Mouse (Mus musculus): ENCODE data around the gene Myo16. TPM values are rescaled to one million over a fixed set of nuclear protein-coding genes. Genes with fewer than 3 reads are reported as not detected.
A peak's percentile ranks its signal among the peaks of the same experiment; 100 is the strongest.

Myo16 gene
- total RNA-seq, 1 experiment from 2014 or later, result not detected

DNA sequence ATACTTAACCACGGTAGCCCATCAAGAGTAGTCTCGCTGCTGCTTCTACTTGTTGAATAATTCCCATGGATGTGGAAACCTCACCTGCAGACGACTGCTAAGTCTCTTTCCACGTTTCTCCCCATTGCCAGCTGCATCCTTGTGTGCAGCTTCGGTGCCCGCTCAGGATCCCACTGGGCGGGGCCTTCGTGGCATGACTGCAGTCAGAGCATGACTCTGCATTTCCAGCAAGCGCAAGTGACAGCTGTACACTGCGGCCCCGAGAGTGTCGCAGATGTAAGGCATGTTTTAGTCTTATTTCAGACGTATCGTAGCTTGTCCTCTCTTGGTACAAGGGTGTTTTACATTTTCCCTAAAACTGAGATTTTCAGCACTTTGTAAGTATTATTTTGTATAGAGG, 294.8 kb downstream of the Myo16 start:
- ATAC-seq (replicated peaks; ENCODE audit: low read depth, poor library complexity, severe bottlenecking), result peak; percentile 99

DNA sequence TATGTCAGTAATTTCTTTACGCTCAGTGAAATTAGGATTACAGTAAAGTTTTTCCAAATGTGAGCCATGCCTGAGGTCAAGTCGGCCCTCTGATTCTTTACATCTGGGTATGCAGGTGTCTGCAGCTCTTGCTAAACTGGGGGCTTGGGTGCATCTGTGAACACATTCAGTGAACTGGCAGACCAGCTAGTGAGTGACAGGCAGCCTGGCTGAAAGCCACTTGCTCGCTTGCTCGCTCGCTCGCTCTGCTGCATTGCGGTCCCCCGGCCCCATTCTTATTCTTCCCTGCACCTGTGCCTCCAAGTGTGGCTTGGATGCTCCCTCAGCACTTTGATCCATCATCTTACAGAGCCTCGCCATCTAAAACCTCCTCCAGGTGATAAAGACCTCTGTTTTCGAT, 299.3 kb downstream of the Myo16 start:
- ATAC-seq (replicated peaks; ENCODE audit: low read depth, poor library complexity, severe bottlenecking), result no peak

DNA sequence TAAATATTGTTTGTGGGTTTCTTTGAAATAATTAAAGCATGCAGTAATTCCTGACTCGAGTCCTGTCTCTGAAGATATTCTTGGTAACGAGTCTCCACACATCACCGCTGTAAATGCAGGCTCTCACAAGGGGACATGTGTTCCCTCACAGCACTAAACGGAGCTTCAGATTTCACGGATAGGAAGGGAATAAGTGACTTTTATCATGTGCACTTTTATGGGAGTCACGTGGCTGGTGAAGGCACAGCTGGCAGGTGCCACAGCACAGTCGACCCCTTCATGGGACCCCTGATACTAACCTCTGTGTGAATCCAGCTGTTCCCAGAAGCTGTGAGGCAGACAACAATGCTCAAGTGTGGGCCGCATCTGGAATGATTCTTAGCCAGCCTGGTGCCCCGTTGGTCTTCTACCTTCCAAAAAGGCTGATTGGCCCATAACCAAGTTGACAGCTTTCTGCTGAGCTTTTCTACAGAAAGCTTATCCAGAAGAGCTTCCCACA, 304.5 kb downstream of the Myo16 start:
- no peak for ATAC-seq (replicated peaks; ENCODE audit: low read depth, poor library complexity, severe bottlenecking)

GRCm38 (mm10) chr8:10462271-10462670, 308.6 kb downstream of the Myo16 start:
- ATAC-seq (replicated peaks; ENCODE audit: low read depth, poor library complexity, severe bottlenecking), result no peak

DNA sequence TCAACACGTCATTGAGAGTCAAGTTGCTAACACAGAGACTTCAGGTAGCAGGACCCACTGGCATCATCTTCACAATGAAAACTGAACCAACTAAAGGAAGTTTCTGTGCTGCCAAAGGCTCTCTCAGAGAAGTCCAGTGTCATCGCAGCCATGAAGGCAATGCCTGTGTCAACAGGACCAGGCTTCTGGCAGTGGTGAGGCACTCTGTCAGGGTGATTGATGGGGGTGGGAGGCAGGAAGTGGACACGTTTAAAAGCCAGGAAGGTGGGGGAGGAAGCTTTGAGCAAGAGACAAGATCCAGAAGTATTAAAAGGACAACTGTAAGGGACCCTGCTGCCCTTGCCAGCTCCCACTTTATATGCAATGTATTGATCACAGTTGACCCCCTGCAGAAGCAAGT, 314.8 kb downstream of the Myo16 start:
- ATAC-seq (replicated peaks; ENCODE audit: low read depth, poor library complexity, severe bottlenecking), result peak; percentile 39; the same call in 1 of the 2 replicates

DNA sequence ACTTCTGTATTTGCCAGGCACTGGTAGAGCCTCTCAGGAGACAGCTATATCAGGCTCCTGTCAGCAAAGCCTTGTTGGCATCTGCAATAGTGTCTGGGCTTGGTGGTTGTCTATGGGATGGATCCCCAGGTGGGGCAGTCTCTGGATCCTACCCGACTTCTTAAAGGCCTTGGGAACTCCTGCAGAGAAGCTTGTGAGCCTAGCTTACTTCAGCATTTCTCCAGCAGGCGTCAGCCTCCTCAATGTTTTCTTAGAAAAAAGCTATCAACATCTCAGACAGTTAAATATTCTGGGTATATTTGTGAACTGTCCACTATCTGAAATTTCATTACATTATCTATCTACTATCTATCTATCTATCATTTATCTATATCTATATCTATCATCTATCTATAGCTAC, 315.9 kb downstream of the Myo16 start:
- no peak for ATAC-seq (replicated peaks; ENCODE audit: low read depth, poor library complexity, severe bottlenecking)

GRCm38 (mm10) chr8:10470280-10470679, 316.6 kb downstream of the Myo16 start:
- no peak for ATAC-seq (replicated peaks; ENCODE audit: low read depth, poor library complexity, severe bottlenecking)

GRCm38 (mm10) chr8:10472371-10472770, 318.7 kb downstream of the Myo16 start:
- ATAC-seq (replicated peaks; ENCODE audit: low read depth, poor library complexity, severe bottlenecking), result no peak

DNA sequence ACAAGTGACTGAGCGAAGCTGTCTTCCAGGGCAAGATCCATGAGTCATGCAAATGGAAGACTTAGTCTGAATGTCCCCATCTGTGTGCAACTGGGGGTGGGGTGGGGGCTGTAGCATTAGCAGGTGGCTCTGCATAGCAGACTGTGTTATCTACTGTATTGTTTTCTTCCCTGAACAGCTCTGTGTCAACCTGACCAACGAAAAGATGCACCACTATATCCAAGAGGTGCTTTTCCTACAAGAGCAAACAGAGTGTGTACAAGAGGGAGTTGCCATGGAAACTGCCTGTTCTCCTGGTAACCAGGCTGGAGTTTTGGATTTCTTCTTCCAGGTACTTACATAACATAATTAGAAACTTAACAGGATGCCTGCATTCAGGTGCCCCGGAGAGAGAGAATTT, 320.7 kb downstream of the Myo16 start:
- ATAC-seq (replicated peaks; ENCODE audit: low read depth, poor library complexity, severe bottlenecking), result no peak

- ATAC-seq (replicated peaks; ENCODE audit: low read depth, poor library complexity, severe bottlenecking), result no peak
These were observed 325.3 kb downstream of the Myo16 start for GRCm38 (mm10) chr8:10479059-10479458.

DNA sequence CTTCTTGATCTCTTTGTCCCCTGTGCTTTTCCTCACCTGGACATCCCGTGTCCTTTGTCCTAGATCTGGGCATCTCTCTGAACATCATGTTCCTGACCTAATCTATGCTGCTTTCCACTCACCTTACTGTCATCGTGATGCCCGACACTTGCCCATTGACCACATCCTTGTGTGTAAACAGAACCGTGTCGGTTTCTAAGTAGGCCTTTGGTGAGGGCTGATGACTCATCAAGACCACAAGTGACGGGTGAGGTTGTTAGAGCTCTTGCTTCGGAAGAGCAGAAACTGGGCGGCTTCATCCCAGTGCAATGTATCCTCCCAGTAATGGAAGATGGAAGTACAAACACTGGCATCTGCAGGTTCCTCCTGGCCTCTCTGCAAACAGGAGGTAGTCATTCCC, 327.1 kb downstream of the Myo16 start:
- ATAC-seq (replicated peaks; ENCODE audit: low read depth, poor library complexity, severe bottlenecking), result peak; percentile 72

DNA sequence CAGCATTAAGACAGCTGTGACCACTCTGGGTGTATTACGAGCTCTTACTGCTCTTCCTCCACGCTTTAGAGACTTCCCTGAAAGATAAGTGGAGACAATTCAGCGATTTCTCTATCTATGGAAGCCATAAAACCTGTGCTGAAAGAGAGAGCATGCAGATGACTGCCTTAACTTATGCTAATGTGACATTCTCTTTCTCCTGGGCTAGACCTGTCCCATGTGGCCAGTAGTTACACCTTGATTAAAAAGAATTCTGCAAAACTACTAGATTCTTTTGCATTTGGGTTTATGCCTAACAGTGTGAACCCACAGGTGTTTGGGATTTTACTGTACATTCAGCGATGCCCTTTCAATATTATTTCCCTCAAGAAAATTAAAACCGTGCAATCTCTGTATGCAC, 328.4 kb downstream of the Myo16 start:
- no peak for ATAC-seq (replicated peaks; ENCODE audit: low read depth, poor library complexity, severe bottlenecking)

- ATAC-seq (replicated peaks; ENCODE audit: low read depth, poor library complexity, severe bottlenecking), result no peak
These were observed 329.2 kb downstream of the Myo16 start for GRCm38 (mm10) chr8:10482880-10483279.

DNA sequence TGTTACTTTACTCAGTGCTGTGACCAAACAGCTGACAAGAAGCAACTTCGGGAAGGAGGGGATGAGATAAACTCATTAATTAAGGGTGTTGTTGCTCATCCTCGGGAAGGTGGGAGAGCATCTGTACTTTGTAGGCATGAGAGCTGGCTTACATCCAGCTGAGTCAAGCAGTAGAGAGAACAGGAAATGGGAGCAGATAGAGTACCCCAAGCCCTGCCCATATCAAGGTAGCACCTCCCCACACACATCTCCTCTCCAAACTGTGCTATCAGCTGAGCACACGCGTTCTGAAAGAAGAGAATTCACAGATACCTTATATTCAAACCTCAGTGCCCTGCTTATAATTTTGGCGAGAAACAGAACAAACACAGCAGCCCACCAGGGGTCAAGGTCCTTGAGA, 330.1 kb downstream of the Myo16 start:
- ATAC-seq (replicated peaks; ENCODE audit: low read depth, poor library complexity, severe bottlenecking), result 0 out of 2 replicates have a peak, but pooled peaks have one; percentile 39

- no peak for ATAC-seq (replicated peaks; ENCODE audit: low read depth, poor library complexity, severe bottlenecking)
These were observed 336.2 kb downstream of the Myo16 start for GRCm38 (mm10) chr8:10489738-10490419.

DNA sequence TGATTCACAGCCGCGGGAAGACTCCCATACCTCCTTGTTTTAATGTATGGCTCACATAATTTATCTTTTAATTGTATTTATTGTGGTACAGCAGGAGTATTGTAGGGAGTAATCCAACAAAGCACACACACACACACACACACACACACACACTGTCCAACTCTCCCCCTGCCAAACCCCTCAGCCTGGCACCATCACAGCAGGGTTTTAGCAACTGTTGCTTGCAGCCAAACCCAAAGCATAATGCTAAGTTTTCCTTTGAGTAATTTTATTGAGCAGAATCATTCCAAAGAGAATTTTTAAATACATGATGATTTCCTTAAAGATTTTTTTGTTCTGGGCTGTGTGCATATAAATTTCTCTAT, 336.7 kb downstream of the Myo16 start:
- ATAC-seq (replicated peaks; ENCODE audit: low read depth, poor library complexity, severe bottlenecking), result no peak

- ATAC-seq (replicated peaks; ENCODE audit: low read depth, poor library complexity, severe bottlenecking), result no peak
These were observed 337.2 kb downstream of the Myo16 start for GRCm38 (mm10) chr8:10490874-10491273.

GRCm38 (mm10) chr8:10499846-10500245, 346.1 kb downstream of the Myo16 start:
- ATAC-seq (replicated peaks; ENCODE audit: low read depth, poor library complexity, severe bottlenecking), result no peak

DNA sequence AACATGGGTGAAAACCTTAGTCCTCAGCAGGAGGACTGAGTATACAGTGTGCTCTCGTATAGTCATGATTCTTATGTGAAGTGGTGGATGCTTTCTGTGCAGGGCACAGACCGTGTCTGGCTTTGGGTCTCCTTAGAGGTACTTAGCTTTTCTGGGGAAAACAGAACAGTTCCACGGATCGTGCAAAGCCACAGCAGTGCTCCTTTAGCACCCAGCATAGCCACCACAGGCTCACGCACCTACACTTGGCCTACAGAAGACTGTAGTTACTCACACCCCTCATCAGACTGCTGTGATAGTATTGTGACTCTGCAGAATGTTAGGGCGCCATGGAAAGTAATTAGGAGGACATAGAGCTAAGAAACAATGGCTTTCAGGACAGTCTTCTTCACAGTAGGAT, 346.8 kb downstream of the Myo16 start:
- no peak for ATAC-seq (replicated peaks; ENCODE audit: low read depth, poor library complexity, severe bottlenecking)

DNA sequence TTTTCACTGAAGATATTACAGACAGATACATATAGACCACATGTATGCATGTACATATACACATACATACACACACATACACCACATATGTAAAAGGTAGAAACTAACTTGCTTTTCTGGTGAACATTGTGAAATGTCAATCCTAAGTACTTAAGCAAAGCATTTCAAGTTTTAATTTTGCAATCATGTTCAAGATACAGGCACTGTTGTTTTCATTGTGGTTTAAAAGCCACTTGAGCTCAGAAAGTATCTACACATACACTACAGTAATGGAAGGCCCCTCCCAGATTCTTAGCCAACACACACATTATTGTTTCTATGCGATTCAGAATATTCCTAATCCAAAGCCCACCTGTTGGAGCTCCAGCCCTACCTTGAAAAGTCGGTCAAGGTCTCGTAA, 348.0 kb downstream of the Myo16 start:
- ATAC-seq (replicated peaks; ENCODE audit: low read depth, poor library complexity, severe bottlenecking), result no peak

DNA sequence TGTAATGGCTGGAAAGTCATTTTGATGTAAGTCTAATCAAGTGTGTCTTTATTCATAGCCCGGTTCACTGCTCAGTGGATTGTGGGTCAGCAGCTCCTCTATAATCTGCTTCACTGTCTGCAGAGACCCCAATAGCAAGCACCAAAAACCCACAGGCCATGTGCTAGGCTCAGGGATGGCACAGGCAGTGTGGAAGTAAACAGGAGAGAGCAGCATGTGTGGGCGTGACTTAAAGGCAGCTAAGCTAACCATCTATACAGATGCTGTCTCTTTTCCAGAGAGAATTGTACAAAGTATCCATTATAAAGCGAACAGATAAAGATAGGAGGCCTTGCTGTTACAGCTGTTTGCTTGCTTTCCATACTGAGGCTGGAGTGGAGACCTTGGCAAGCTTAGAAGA, 358.4 kb downstream of the Myo16 start:
- no peak for ATAC-seq (replicated peaks; ENCODE audit: low read depth, poor library complexity, severe bottlenecking)

GRCm38 (mm10) chr8:10517381-10517780, 363.7 kb downstream of the Myo16 start:
- ATAC-seq (replicated peaks; ENCODE audit: low read depth, poor library complexity, severe bottlenecking), result no peak
